Mouse (Mus musculus): ENCODE data around the gene Tas2r115. TPM values are rescaled to one million over a fixed set of nuclear protein-coding genes. Genes with fewer than 3 reads are reported as not detected.

The Tas2r115 gene
- polyA plus RNA-seq (2012; rRNA removed; ENCODE audit: low replicate concordance), result not detected in 2 replicates

DNA sequence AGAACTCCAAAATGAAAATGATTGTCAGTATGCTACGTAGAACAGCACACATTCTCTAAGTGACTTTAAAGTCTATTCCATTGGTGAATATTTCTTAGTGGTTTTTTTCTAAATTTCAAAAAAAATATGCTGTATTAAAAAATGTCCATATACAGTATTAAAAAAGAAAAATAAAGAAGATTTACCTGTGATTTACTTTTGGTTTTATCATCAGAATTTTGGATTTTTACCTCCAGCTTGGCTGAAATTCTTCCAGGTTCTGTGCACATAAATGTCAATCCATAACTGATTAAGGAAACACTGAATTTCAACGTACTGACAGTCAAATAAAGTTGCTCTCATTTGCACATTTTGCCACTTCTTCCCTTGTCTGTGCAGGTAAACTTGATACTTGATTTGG, at the start of gene Tas2r115:
Gene Tas2r115 (minus strand): TSS at position 101 of the 400 bp plus-strand sequence.

DNA sequence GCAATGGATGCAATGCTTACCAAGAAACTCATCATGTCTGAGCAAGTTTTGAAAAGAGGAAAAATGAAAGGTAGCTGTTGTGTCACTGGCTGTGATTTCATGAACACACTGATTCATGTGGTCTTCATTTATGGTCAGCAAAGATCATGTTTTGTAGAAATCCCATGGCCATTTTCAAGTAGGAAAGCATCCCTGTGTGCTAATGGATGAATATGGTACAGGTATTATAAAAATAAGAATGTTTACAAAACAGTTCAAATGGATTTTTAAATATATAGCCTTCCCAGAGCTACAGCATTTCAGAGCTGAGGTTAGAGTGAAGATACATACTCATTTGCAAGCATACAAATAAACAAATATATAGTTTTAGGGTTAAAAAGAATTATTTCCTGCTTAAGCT, 40.2 kb upstream of the Tas2r115 start, which contains the start of gene Tas2r136:
Gene Tas2r136 (minus strand): TSS at position 101 of the 400 bp plus-strand sequence.

DNA sequence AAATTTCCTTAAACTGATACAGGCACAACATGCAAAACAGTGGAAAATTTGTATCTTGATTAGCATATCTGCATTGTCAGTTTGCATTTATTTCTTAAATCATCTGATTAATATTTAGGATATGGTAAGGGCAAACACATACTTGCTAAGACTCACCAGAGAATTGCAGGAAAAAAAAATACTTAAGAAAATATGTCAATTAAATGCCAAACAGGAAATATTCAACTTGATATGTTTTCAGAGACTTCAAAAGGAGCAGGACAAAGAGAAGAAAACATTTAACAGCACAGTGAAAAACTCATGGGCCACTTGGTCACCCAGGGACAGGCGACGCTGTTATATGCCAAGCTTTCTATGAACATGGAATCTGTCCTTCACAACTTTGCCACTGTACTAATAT, 24.0 kb upstream of the Tas2r115 start, which contains the start of gene Tas2r102:
Gene Tas2r102 (plus strand): TSS at position 301 of the 400 bp plus-strand sequence.

DNA sequence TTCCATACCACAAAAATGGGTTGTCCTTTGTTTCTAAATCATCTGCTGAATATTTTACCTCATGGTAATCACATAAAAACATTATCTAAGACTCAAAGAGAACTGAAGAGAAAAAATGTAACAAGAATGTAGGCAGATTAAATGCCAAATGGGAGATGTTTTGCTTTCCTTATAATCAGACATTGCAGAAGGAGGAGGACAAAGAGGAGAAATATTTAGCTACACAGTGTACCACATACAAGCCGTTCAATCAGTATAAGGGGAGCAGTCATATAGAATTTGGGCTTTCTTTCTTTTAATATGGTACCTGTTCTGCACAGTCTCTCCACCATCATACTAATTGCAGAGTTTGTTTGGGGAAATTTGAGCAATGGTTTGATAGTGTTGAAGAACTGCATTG, 16.6 kb upstream of the Tas2r115 start, which contains the start of gene Tas2r124:
Gene Tas2r124 (plus strand): TSS at position 301 of the 400 bp plus-strand sequence.

DNA sequence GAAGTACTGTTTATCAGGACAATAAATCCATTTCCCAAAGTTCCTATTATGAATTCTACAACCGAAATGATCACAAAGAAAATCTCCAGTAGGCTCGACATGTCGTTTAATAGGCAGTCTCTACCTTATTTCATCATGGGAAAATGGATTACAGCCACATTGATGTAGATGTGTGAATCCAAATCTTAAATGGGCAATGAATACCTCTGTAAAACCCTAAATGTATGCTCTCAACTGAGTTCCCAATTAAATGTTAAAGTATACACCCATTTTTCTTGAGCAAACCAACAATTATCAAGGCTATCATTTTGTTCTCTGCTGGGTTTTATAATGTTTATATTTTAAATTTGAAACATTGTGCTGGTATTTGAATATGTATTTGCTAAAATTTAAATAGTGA, 26.0 kb downstream of the Tas2r115 start, which contains the start of gene Tas2r122:
Gene Tas2r122 (minus strand): TSS at position 101 of the 400 bp plus-strand sequence.

DNA sequence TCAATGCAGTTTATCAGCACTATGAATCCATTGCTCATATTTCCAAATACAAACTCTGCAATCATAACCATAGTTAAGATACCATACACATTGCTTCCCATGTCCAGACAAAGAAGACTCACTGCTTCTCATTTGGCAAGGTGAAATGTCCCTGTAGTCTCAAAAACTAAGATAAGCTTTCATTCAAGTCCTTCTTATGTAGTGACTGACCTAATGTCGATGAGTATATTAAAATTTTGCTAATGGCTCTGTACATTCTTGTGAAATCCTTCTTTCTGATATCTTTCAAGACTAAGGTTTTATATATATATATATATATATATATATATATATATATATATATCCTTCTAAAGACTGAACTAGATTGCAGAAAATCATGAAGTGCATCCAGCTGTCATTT, 36.9 kb downstream of the Tas2r115 start, which contains the start of gene Tas2r121:
Gene Tas2r121 (minus strand): TSS at position 101 of the 400 bp plus-strand sequence.

Other genes starting within 250 kb of the Tas2r115 start
- gene Prh1, start 168.2 kb downstream of the Tas2r115 start, polyA plus RNA-seq (2012; rRNA removed; ENCODE audit: low replicate concordance), result not detected in 2 replicates
- not detected in 2 replicates for gene Prp2, start 142.1 kb downstream of the Tas2r115 start, polyA plus RNA-seq (2012; rRNA removed; ENCODE audit: low replicate concordance)
- not detected in 2 replicates for gene A630073D07Rik, start 86.5 kb downstream of the Tas2r115 start, polyA plus RNA-seq (2012; rRNA removed; ENCODE audit: low replicate concordance)
- not detected in 2 replicates for gene Tas2r120, start 81.1 kb downstream of the Tas2r115 start, polyA plus RNA-seq (2012; rRNA removed; ENCODE audit: low replicate concordance)
- not detected in 2 replicates for gene Tas2r121, start 37.0 kb downstream of the Tas2r115 start, polyA plus RNA-seq (2012; rRNA removed; ENCODE audit: low replicate concordance)
- gene Tas2r122, start 26.1 kb downstream of the Tas2r115 start, polyA plus RNA-seq (2012; rRNA removed; ENCODE audit: low replicate concordance), result not detected in 2 replicates
- not detected in 2 replicates for gene Tas2r124, start 16.7 kb upstream of the Tas2r115 start, polyA plus RNA-seq (2012; rRNA removed; ENCODE audit: low replicate concordance)
- gene Tas2r102, start 24.1 kb upstream of the Tas2r115 start, polyA plus RNA-seq (2012; rRNA removed; ENCODE audit: low replicate concordance), result not detected in 2 replicates
- not detected in 2 replicates for gene Tas2r136, start 40.1 kb upstream of the Tas2r115 start, polyA plus RNA-seq (2012; rRNA removed; ENCODE audit: low replicate concordance)
- not detected in 2 replicates for gene Tas2r117, start 64.8 kb upstream of the Tas2r115 start, polyA plus RNA-seq (2012; rRNA removed; ENCODE audit: low replicate concordance)
- gene Tas2r123, start 109.1 kb upstream of the Tas2r115 start, polyA plus RNA-seq (2012; rRNA removed; ENCODE audit: low replicate concordance), result not detected in 2 replicates
- not detected in 2 replicates for gene Tas2r116, start 117.4 kb upstream of the Tas2r115 start, polyA plus RNA-seq (2012; rRNA removed; ENCODE audit: low replicate concordance)
- not detected in 2 replicates for gene Tas2r110, start 130.0 kb upstream of the Tas2r115 start, polyA plus RNA-seq (2012; rRNA removed; ENCODE audit: low replicate concordance)
- gene Tas2r113, start 155.0 kb upstream of the Tas2r115 start, polyA plus RNA-seq (2012; rRNA removed; ENCODE audit: low replicate concordance), result not detected in 2 replicates
- not detected in 2 replicates for gene Tas2r125, start 171.6 kb upstream of the Tas2r115 start, polyA plus RNA-seq (2012; rRNA removed; ENCODE audit: low replicate concordance)
- gene Tas2r129, start 213.1 kb upstream of the Tas2r115 start, polyA plus RNA-seq (2012; rRNA removed; ENCODE audit: low replicate concordance), result not detected in 2 replicates
- gene Tas2r131, start 219.9 kb upstream of the Tas2r115 start, polyA plus RNA-seq (2012; rRNA removed; ENCODE audit: low replicate concordance), result not detected in 2 replicates
- gene Tas2r109, start 242.9 kb upstream of the Tas2r115 start, polyA plus RNA-seq (2012; rRNA removed; ENCODE audit: low replicate concordance), result not detected in 2 replicates